Mouse (Mus musculus) urinary bladder, adult 2 months (tissue): ENCODE results near the gene Stk38. TPM values are rescaled to one million over a fixed set of nuclear protein-coding genes. Genes with fewer than 3 reads are reported as not detected.
A peak's percentile ranks its signal among the peaks of the same experiment; 100 is the strongest.
"Not testable (repeated sequence)": the region's sequence is repeated elsewhere in the genome, so short reads cannot be mapped to it uniquely, and the experiment has no call there.

ENCODE experiments used
- DNase-seq: peaks from one replicate; pipeline ENCODE4 v3.0.0; 2022; ENCODE audit warnings: low spot score
- polyA plus RNA-seq: library from polyadenylated mRNA; depleted of rRNA; stranded (reverse); fragments of >200 nt; gene quantifications from 2 replicates; pipeline ENCODE4 v1.2.3, GENCODE M21; 2012; rRNA removed

The Stk38 gene
- 81.3 and 97.5 TPM in 2 replicates for polyA plus RNA-seq

- DNase-seq = peak; percentile 99
Observed at GRCm38 (mm10) chr17:29007641-29008325, at the start of gene Stk38. Stk38 (minus strand) TSS chr17:29007995.

DNA sequence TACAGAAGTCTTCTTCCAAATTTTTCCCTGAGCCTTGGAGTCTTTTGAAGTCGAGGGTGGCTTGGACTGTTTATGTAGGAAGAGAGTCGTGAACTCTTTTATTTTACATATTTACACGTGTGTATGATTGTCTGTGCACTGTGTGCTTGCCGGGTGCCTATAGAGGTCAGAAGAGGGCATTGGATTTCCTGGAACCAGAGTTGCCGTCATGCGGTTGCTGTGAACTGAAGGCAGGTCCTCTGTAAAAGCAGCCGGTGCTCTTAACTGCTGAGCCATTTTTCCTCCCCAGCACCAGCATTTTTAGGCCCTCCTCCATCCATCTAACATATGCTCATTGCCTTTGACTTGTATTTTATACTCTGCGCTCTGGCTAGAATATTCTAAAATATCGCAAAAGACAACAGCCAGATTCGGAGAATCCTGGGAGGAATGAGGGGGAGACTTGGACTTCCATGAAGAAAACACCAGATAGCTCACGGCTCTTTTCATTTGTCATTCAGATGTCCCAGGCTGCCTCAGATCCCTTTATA is 49.6 kb upstream of the Stk38 start:
- no peak for DNase-seq

DNA sequence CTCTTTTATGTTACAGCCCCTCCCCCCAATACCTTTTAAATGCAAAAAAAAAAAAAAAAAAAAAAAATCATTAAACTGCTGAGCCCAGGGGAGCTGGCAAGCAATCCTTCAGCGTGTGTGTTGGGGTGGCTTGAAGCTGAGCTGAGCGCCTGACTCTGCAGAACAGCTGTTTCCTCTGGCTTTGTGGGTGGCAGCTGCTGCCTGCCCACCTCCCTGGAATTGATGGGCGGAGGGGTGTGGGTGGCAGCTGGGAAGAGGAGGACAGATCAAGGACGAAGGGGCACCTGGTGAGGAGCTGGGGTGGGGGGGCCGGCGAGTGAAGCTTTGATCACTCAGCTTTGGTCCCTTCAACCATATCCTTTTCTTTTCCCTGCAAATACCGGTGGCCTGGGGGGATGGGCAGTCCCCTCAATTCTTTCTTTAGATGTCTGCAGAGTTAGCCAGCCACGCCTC is 48.9 kb upstream of the Stk38 start:
- DNase-seq = no peak

GRCm38 (mm10) chr17:29056207-29056606 is 48.4 kb upstream of the Stk38 start:
- DNase-seq = no peak

- no peak for DNase-seq
Observed at GRCm38 (mm10) chr17:29055586-29055985, 47.8 kb upstream of the Stk38 start.

DNA sequence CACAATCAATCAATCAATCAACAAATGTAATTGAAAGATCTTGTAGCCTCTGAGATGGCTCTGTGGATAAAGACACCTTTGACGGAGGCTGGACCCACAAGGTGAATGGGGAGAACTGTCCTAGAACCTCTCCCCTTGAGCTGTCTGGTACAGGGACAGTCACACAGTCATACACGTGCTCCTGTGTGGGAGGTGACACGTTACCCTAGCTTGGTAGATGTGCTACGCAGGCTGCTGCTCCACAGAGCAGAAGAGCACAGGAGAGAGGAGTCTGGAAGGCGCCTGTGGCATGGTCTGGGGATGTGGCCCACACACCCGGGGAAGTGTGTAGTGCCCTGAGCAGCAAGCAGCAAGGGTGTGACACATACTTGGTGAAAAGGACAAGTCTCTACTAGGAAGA is 46.6 kb upstream of the Stk38 start:
- no peak for DNase-seq

GRCm38 (mm10) chr17:29053841-29054240 is 46.0 kb upstream of the Stk38 start:
- DNase-seq = no peak

- no peak for DNase-seq
Observed at GRCm38 (mm10) chr17:29053067-29053466, 45.3 kb upstream of the Stk38 start.

DNA sequence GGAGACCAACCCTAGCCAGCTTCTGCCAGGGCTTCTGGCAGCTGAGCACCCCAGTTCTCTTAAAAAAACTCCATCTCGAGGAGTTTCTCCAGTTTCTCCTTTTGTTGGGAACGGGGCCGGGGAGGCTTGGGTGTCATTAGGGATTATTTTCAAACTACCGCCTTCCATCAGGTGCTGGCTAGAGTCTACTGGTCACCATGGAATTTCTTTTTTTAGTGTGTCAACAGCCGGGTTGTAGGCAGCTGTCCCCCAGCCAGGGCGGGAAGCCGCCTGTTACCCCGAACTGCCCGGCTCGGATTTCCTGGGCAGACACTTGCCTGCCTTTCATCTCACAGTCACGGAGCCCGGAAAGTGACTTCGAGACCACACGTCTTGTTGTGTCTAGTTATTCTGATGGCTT is 43.0 kb upstream of the Stk38 start:
- no peak for DNase-seq

- DNase-seq = no peak
Observed at GRCm38 (mm10) chr17:29049923-29050322, 42.1 kb upstream of the Stk38 start.

GRCm38 (mm10) chr17:29049508-29049889 is 41.7 kb upstream of the Stk38 start:
- no peak for DNase-seq

- DNase-seq = peak; percentile 82
Observed at GRCm38 (mm10) chr17:29048748-29049507, 41.1 kb upstream of the Stk38 start.

DNA sequence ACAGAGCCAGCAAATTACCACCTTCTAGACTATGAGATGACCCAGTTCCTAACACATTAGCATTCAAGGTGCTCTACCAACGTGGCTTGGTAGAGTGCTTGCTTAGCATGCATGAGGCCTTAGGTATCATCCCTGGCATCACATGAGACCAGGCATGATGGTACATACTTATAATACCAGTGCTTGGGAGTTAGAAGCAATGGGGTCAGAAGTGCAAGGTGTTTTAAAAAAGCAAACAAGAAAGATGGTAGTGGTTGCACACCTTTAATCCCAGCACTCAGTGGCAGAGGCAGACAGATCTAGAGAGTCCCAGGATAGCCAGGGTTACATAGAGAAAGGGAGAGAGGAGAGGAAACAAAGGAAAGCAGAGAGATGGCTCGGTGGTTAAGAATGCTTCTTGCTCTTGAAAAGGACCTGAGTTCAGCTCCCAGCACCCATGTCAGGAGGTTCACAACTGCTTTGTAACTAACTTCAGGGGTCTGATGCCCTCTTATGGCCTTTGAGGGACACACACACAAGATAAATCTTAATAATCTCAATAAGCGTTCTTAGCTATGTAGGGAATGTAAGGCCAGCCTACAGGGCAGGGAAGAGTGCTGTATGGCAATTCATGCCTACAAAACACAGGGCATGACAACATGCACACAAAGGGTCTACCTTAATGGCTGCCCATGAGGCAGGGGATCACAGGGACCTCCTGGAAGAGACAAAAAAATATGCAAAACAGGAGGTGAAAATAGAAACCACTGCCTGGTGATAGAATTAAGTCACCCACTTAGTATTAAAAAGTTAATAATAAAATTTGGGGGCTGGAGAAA is 40.1 kb upstream of the Stk38 start:
- no peak for DNase-seq

- DNase-seq = no peak
Observed at GRCm38 (mm10) chr17:29046863-29047262, 39.1 kb upstream of the Stk38 start.

GRCm38 (mm10) chr17:29045741-29046530 is 38.1 kb upstream of the Stk38 start:
- DNase-seq = peak; percentile 59

- no peak for DNase-seq
Observed at GRCm38 (mm10) chr17:29044925-29045319, 37.1 kb upstream of the Stk38 start.

- DNase-seq = no peak
Observed at GRCm38 (mm10) chr17:29044146-29044924, 36.5 kb upstream of the Stk38 start.

GRCm38 (mm10) chr17:29043583-29043982 is 35.8 kb upstream of the Stk38 start:
- no peak for DNase-seq

GRCm38 (mm10) chr17:29042569-29042968 is 34.8 kb upstream of the Stk38 start:
- no peak for DNase-seq

GRCm38 (mm10) chr17:29041632-29042031 is 33.8 kb upstream of the Stk38 start:
- not testable (repeated sequence) for DNase-seq
